Mouse (Mus musculus) frontal cortex, adult (tissue): Measurements from ENCODE around the gene Olfr685.

Experiments
- ATAC-seq: cut with Nextera tagmentation; 2 replicates; pipeline ENCODE4 v1.9.2; 2017; ENCODE audit warnings: mild to moderate bottlenecking, moderate library complexity, mixed read lengths; ENCODE audit not compliant: low TSS enrichment

Gene Olfr685

GRCm38 (mm10) chr7:105185912-105186311 is at the start of gene Olfr685:
Gene Olfr685 (minus strand): TSS chr7:105186012.
- ATAC-seq, result no peak

- no peak for ATAC-seq
Measured at GRCm38 (mm10) chr7:105229386-105229785, 43.6 kb upstream of the Olfr685 start.

GRCm38 (mm10) chr7:105228138-105228537 is 42.3 kb upstream of the Olfr685 start:
- ATAC-seq, result no peak

GRCm38 (mm10) chr7:105226703-105227102 is 40.9 kb upstream of the Olfr685 start:
- ATAC-seq, result no peak

GRCm38 (mm10) chr7:105226072-105226471 is 40.3 kb upstream of the Olfr685 start:
- no peak for ATAC-seq

- ATAC-seq, result no peak
Measured at GRCm38 (mm10) chr7:105218281-105218680, 32.5 kb upstream of the Olfr685 start.

- ATAC-seq, result no peak
Measured at GRCm38 (mm10) chr7:105214761-105215160, 28.9 kb upstream of the Olfr685 start.

- no peak for ATAC-seq
Measured at GRCm38 (mm10) chr7:105207385-105207784, 21.6 kb upstream of the Olfr685 start, which contains the start of gene Olfr686. Gene Olfr686 (minus strand): TSS chr7:105207485.

GRCm38 (mm10) chr7:105170773-105171172 is 15.0 kb downstream of the Olfr685 start:
- peak; percentile 85 for ATAC-seq

- no peak for ATAC-seq
Measured at GRCm38 (mm10) chr7:105163553-105163952, 22.3 kb downstream of the Olfr685 start, which contains the start of gene Olfr684. Gene Olfr684 (minus strand): TSS chr7:105163653.

- ATAC-seq, result no peak
Measured at GRCm38 (mm10) chr7:105146912-105147311, 38.9 kb downstream of the Olfr685 start, which contains the start of gene Olfr683. Gene Olfr683 (minus strand): TSS chr7:105147012.

GRCm38 (mm10) chr7:105141275-105141674 is 44.5 kb downstream of the Olfr685 start:
- no peak for ATAC-seq
